Mouse (Mus musculus) bone marrow macrophage, adult 2 months (primary cell): ENCODE measurements around the gene Tmem132c.

ENCODE experiments used
- CTCF ChIP-seq: IDR thresholded peaks from 2 replicates; pipeline ENCODE4 v1.5.1; 2012; ENCODE audit warnings: low read depth, mild to moderate bottlenecking, low read length, moderate library complexity
- POLR2A ChIP-seq: IDR thresholded peaks from 2 replicates; pipeline ENCODE4 v1.6.1; 2012; ENCODE audit warnings: mild to moderate bottlenecking, low read depth, low read length, borderline replicate concordance

DNA sequence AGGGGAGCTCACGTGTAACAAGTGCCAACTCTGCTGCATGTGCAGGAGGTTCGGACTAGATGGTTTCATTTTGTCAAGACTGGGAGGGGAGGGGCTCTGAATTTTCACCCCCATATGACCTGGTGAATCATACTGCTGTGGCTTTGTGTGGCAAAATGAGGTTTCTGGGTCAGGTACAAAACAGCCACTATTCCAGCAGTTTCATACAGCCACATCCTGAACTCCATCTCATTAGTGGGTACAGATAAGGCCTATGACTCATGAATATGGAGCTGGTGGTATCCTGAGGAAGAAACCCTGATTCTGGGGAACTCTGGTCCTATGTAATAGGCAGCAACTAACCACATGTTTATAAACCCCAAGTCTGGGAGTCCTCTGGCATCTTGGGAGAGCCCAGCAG is 295.9 kb downstream of the Tmem132c start:
- TF ChIP-seq CTCF, result no peak
- no peak for TF ChIP-seq POLR2A
